Mouse (Mus musculus) cerebellum, adult 2 months (tissue): ENCODE data around the gene Zfp384. TPM values are rescaled to one million over a fixed set of nuclear protein-coding genes. Genes with fewer than 3 reads are reported as not detected.
"Not testable (repeated sequence)": the region's sequence is repeated elsewhere in the genome, so short reads cannot be mapped to it uniquely, and the experiment has no call there.

Experiments
- DNase-seq, 2 experiments: peaks; one replicate each; pipeline ENCODE4 v3.0.0; 2021
- H3K27ac ChIP-seq: fragments of 200-500 bp; 2 replicates; pipeline ENCODE4 v1.5.1; 2012; ENCODE audit warnings: low read length, control low read depth, inconsistent platforms; ENCODE audit not compliant: insufficient read depth
- H3K27me3 ChIP-seq: fragments of 200-500 bp; 2 replicates; pipeline ENCODE4 v1.6.1; 2012; ENCODE audit warnings: inconsistent platforms, mild to moderate bottlenecking, low read length, moderate library complexity; ENCODE audit not compliant: control insufficient read depth, insufficient read depth
- H3K4me1 ChIP-seq: fragments of 200-500 bp; 2 replicates; pipeline ENCODE4 v1.6.1; 2011; ENCODE audit warnings: low read length; ENCODE audit not compliant: control insufficient read depth, insufficient read depth
- H3K4me3 ChIP-seq: fragments of 200-500 bp; replicated peaks from 2 replicates; pipeline ENCODE3; 2011; ENCODE audit warnings: mild to moderate bottlenecking, low read depth, low read length, control low read depth; ENCODE audit not compliant: insufficient read depth
- CTCF ChIP-seq: fragments of 200-500 bp; IDR thresholded peaks from 2 replicates; pipeline ENCODE4 v1.5.1; 2011; ENCODE audit warnings: low read depth, mild to moderate bottlenecking, control low read depth, low read length, moderate library complexity, borderline replicate concordance; ENCODE audit not compliant: insufficient read depth
- POLR2A ChIP-seq: fragments of 200-500 bp; IDR thresholded peaks from 2 replicates; pipeline ENCODE4 v1.6.1; 2011; ENCODE audit warnings: low read length, control low read depth, borderline replicate concordance; ENCODE audit not compliant: insufficient read depth
- WGBS: fragments of 180-500 bp; shearing (Covaris S2); methylation state at CpG from one replicate; pipeline ENCODE4 v1.1.7; 2018; 5-methylcytosine and 5-hydroxymethylcytosine counted together
- polyA plus RNA-seq: library from polyadenylated mRNA; depleted of rRNA; stranded (reverse); fragments of >200 nt; gene quantifications from 2 replicates; pipeline ENCODE4 v1.2.3, GENCODE M21; 2012

Zfp384 gene
- polyA plus RNA-seq, 1 experiment, result 57.3 TPM

GRCm38 (mm10) chr6:125017682-125018081, 8.7 kb downstream of the Zfp384 start:
- 97% methylated on average over 3 of the region's 3 CpGs for WGBS
- TF ChIP-seq CTCF (no peak), POLR2A (no peak)
- no peaks in the 10 kb centered on the region for H3K27me3 ChIP-seq
- no peak for DNase-seq
- H3K27ac ChIP-seq, result no peak overlapping the region
- H3K4me3 ChIP-seq, result no peak overlapping the region
- no peaks in the 10 kb centered on the region for H3K4me1 ChIP-seq

- peak; percentile 78 for TF ChIP-seq CTCF
- H3K27ac ChIP-seq, H3K4me1 ChIP-seq, H3K27me3 ChIP-seq, H3K4me3 ChIP-seq: not testable (repeated sequence)
- peak in 1 of 2 experiments; percentile 40 for DNase-seq
- WGBS, result 11% methylated on average over 6 of the region's 9 CpGs
Measured at GRCm38 (mm10) chr6:125030532-125030931, 21.6 kb downstream of the Zfp384 start.

DNA sequence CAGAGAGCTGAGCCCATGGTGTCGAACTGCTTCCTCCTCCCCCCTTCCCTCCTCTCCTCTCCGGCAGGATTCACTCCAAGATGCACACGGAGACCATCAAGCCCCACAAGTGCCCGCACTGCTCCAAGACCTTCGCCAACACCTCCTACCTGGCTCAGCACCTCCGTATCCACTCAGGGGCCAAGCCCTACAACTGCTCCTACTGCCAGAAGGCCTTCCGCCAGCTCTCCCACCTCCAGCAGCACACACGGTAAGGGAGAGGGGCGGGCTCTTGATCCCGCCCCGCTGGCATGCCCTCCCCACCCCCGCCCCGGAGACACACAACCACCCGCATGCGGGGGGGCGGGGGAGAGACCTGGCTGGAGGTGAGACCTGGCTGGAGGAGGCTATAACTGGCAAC, 22.7 kb downstream of the Zfp384 start:
- no peak for DNase-seq
- 66% methylated on average over 16 of the region's 16 CpGs for WGBS
- H3K4me3 ChIP-seq, result no peak overlapping the region
- H3K4me1 ChIP-seq, result no peaks in the 10 kb centered on the region
- H3K27ac ChIP-seq, result no peak overlapping the region
- TF ChIP-seq CTCF, result no peak
- no peak for TF ChIP-seq POLR2A
- H3K27me3 ChIP-seq, result no peaks in the 10 kb centered on the region

- H3K27me3 ChIP-seq, result no peaks in the 10 kb centered on the region
- TF ChIP-seq POLR2A, result no peak
- 88% methylated on average over 4 of the region's 4 CpGs for WGBS
- H3K4me1 ChIP-seq, result no peaks in the 10 kb centered on the region
- no peak for DNase-seq
- no peak overlapping the region for H3K4me3 ChIP-seq
- H3K27ac ChIP-seq, result no peak overlapping the region
Measured at GRCm38 (mm10) chr6:125038666-125039065, 29.7 kb downstream of the Zfp384 start.

- no peak for DNase-seq
- Histone ChIP-seq H3K27me3 (no peaks in the 10 kb centered on the region), H3K4me1 (no peaks in the 10 kb centered on the region), H3K27ac (no peak overlapping the region), H3K4me3 (peak overlapping the region; percentile 32)
- 9% methylated on average over 8 of the region's 8 CpGs for WGBS
- TF ChIP-seq CTCF (no peak), POLR2A (no peak)
Measured at GRCm38 (mm10) chr6:125039131-125039530, 30.2 kb downstream of the Zfp384 start.

- Histone ChIP-seq H3K4me3 (peak within 1 kb of the TSS; percentile 96), H3K27me3 (no peaks in the 10 kb centered on the region), H3K27ac (no peak within 1 kb of the TSS), H3K4me1 (no peaks in the 10 kb centered on the region)
- TF ChIP-seq CTCF, result no peak
- peak; percentile 50; the same call in 1 of the 2 replicates for TF ChIP-seq POLR2A
- whole genome bisulfite sequencing, result under 1% methylated on average over 26 of the region's 26 CpGs
- DNase-seq, result peak; percentile 89 to 95
Measured at GRCm38 (mm10) chr6:125039533-125040153, 30.7 kb downstream of the Zfp384 start, which contains the start of gene Ing4. TSS of gene Ing4 (plus strand) at chr6:125039760.

DNA sequence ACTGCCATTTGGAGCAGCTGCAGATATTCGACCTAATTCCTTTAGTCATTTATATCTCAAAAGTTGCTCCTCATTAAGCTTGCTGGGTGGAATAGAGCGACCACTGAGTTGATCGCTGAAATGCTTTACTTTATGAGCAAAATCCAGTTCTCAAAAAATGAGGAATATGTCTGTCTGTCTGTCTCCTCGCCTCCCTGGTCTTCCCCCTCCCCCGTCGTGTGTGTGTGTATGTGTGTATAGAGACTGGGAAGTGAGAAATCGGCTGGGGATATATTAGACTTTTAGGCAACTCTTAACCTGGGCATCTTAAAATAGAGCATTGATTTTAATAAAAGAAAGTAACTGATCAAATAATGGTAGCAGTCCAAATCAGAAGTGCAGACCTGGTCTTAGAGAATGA, 31.3 kb downstream of the Zfp384 start:
- TF ChIP-seq CTCF (no peak), POLR2A (no peak)
- WGBS, result 22% methylated on average over 7 of the region's 7 CpGs

GRCm38 (mm10) chr6:125041047-125041446, 32.1 kb downstream of the Zfp384 start:
- Histone ChIP-seq H3K27ac (no peak overlapping the region), H3K27me3 (no peaks in the 10 kb centered on the region), H3K4me3 (no peak overlapping the region), H3K4me1 (no peaks in the 10 kb centered on the region)
- 84% methylated on average over 7 of the region's 7 CpGs for WGBS
- no peak for DNase-seq
- TF ChIP-seq CTCF, result no peak
- TF ChIP-seq POLR2A, result no peak

More for the DNA sequence above, 31.3 kb downstream of the Zfp384 start:
- H3K4me3 ChIP-seq, result peak overlapping the region; percentile 96
- no peak for DNase-seq
- no peaks in the 10 kb centered on the region for H3K4me1 ChIP-seq
- no peak overlapping the region for H3K27ac ChIP-seq
- no peaks in the 10 kb centered on the region for H3K27me3 ChIP-seq
